Mouse (Mus musculus) olfactory bulb, adult 2 months (tissue): ENCODE data around the gene Aaed1.

Experiments used
- CTCF ChIP-seq: fragments of 200-500 bp; IDR thresholded peaks from 2 replicates; pipeline ENCODE4 v1.5.1; 2012; ENCODE audit warnings: low read depth, mild to moderate bottlenecking, low read length, moderate library complexity; ENCODE audit not compliant: insufficient read depth
- POLR2A ChIP-seq: fragments of 200-500 bp; IDR thresholded peaks from 2 replicates; pipeline ENCODE4 v1.6.1; 2012; ENCODE audit warnings: mild to moderate bottlenecking, low read depth, low read length, moderate library complexity; ENCODE audit not compliant: insufficient read depth

GRCm38 (mm10) chr13:64349474-64349873 lies 37.0 kb upstream of the Aaed1 start:
- TF ChIP-seq CTCF (no peak), POLR2A (no peak)
